Mouse (Mus musculus) limb, embryonic 12.5 days (tissue): ENCODE results near the gene Rac2. TPM values are rescaled to one million over a fixed set of nuclear protein-coding genes. Genes with fewer than 3 reads are reported as not detected.
A peak's percentile ranks its signal among the peaks of the same experiment; 100 is the strongest.

Experiments
- ATAC-seq: fragments of 200-750 bp; cut with Nextera tagmentation; 2 replicates; pipeline ENCODE4 v1.8.0; 2017; ENCODE audit warnings: low read depth, moderate TSS enrichment; ENCODE audit not compliant: insufficient number of reproducible peaks, insufficient read depth, low FRiP score, low TSS enrichment
- H3K27ac ChIP-seq: fragments of 300-500 bp; sonication (generic); 2 replicates; pipeline ENCODE4 v1.5.1; 2016; ENCODE audit warnings: mild to moderate bottlenecking, moderate library complexity
- H3K27me3 ChIP-seq: fragments of 300-500 bp; sonication (generic); 2 replicates; pipeline ENCODE4 v1.6.1; 2016; ENCODE audit warnings: mild to moderate bottlenecking, moderate library complexity
- H3K36me3 ChIP-seq: fragments of 300-500 bp; sonication (generic); 2 replicates; pipeline ENCODE4 v1.6.1; 2016; ENCODE audit warnings: mild to moderate bottlenecking, moderate library complexity
- H3K4me1 ChIP-seq: fragments of 300-500 bp; sonication (generic); replicated peaks from 2 replicates; pipeline ENCODE4 v1.6.1; 2016
- H3K4me2 ChIP-seq: fragments of 300-500 bp; sonication (generic); 2 replicates; pipeline ENCODE4 v1.6.1; 2016; ENCODE audit warnings: mild to moderate bottlenecking, moderate library complexity
- H3K4me3 ChIP-seq: fragments of 300-500 bp; sonication (generic); replicated peaks from 2 replicates; pipeline ENCODE4 v1.5.1; 2016; ENCODE audit warnings: mild to moderate bottlenecking
- H3K9ac ChIP-seq: fragments of 300-500 bp; sonication (generic); replicated peaks from 2 replicates; pipeline ENCODE4 v1.6.1; 2016; ENCODE audit warnings: mild to moderate bottlenecking, moderate library complexity
- H3K9me3 ChIP-seq: fragments of 300-500 bp; sonication (generic); 2 replicates; pipeline ENCODE4 v1.6.1; 2016; ENCODE audit warnings: mild to moderate bottlenecking, moderate library complexity
- WGBS: fragments of 180-500 bp; shearing (Covaris S2); methylation state at CpG from one replicate; pipeline ENCODE4 v1.1.7; 2016; 5-methylcytosine and 5-hydroxymethylcytosine counted together
- polyA plus RNA-seq: library from polyadenylated mRNA; unstranded; fragments of >200 nt; fragmentation: Nextera tagmentation; extraction: Ambion mirVana; gene quantifications from 2 replicates; pipeline ENCODE4 v1.2.1, GENCODE M21; 2016

Rac2 gene
- 5.1 and 6.0 TPM in 2 replicates for polyA plus RNA-seq

- ATAC-seq = no peak
- Histone ChIP-seq H3K4me1 (no peaks in the 10 kb centered on the region), H3K9me3 (no peaks in the 10 kb centered on the region), H3K4me2 (no peak within 1 kb of the TSS), H3K4me3 (no peak within 1 kb of the TSS), H3K36me3 (no peaks in the 10 kb centered on the region), H3K9ac (no peak within 1 kb of the TSS), H3K27me3 (peaks cover 4% of the 10 kb centered on the region), H3K27ac (no peak within 1 kb of the TSS)
- WGBS = 79% methylated on average over 8 of the region's 8 CpGs
These were observed at the start of gene Rac2 for GRCm38 (mm10) chr15:78572658-78573397. Gene Rac2, minus strand, starts transcription at chr15:78572783.

- Histone ChIP-seq H3K9ac (no peak overlapping the region), H3K27ac (no peak overlapping the region), H3K4me1 (no peaks in the 10 kb centered on the region), H3K36me3 (no peaks in the 10 kb centered on the region), H3K9me3 (no peaks in the 10 kb centered on the region), H3K4me2 (no peak overlapping the region), H3K4me3 (no peak overlapping the region), H3K27me3 (peaks cover 19% of the 10 kb centered on the region)
- no peak for ATAC-seq
- WGBS = 88% methylated on average over 2 of the region's 2 CpGs
These were observed 44.4 kb upstream of the Rac2 start for GRCm38 (mm10) chr15:78616973-78617372.

DNA sequence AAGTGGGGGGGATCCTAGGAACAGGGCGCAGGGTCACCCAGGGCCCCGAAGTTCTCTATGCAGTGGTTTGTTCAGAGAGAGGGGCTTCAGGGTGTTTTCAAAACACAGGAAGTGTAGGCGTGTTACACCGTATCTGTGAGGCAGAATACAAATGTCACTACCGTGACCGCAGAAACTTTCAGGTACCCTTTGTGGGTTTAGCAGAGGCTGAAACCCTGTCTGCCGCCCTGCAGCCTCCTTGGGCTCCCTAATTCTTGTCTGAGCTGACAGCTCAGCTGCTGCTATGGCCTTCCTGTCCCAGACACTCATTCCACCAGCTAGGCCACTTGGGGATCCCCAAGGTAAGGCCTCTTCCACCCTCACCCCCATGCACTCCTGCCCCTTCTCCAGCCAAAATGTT is 42.0 kb upstream of the Rac2 start:
- no peaks in the 10 kb centered on the region for H3K9me3 ChIP-seq
- no peak overlapping the region for H3K4me2 ChIP-seq
- no peak overlapping the region for H3K4me3 ChIP-seq
- ATAC-seq = no peak
- no peak overlapping the region for H3K27ac ChIP-seq
- no peak overlapping the region for H3K9ac ChIP-seq
- WGBS = 90% methylated on average over 7 of the region's 7 CpGs
- no peaks in the 10 kb centered on the region for H3K36me3 ChIP-seq
- no peaks in the 10 kb centered on the region for H3K27me3 ChIP-seq
- H3K4me1 ChIP-seq = peaks cover 6% of the 10 kb centered on the region

DNA sequence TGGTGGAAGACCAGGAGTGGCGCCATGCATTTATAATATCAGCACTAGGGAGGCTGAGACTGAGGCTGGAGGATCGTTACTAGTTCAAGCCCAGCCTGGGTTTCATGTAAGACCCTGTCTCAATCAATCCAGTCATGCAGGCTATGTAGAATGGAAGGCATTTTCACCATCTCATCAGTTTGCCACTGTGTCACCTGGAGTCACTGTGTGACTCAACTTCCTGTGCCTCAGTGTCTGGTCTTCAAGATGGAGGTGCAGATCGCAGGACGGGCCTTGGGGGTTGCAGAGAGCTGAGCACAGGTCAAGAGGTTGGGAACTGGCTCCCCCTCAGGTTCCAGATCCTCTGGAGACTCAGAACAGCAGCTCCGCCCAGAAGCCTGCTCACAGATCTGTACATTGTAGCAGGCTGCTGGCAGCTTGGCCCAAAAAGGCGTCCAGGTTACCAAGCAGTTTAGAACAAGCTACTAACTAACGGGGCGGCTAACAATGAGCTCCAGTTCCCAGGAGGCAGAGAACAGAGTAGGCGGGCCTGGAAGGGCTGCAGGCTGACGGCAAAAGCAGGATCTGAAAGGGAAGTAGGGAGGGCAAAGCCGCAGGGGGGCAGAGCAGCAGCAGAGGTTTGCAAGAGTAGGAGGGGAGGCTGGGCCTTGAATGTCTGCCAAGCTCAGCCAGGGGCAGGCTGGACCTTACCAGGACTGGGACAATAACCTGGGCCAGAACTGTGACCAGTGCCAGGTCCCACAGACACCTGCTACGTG is 38.3 kb upstream of the Rac2 start:
- H3K4me3 ChIP-seq = no peak overlapping the region
- 0 out of 2 replicates have a peak, but pooled peaks cover 4% of the 10 kb centered on the region for H3K27me3 ChIP-seq
- no peak overlapping the region for H3K4me2 ChIP-seq
- 48% methylated on average over 12 of the region's 12 CpGs for WGBS
- no peaks in the 10 kb centered on the region for H3K36me3 ChIP-seq
- no peaks in the 10 kb centered on the region for H3K9me3 ChIP-seq
- H3K9ac ChIP-seq = no peak overlapping the region
- no peak for ATAC-seq
- H3K27ac ChIP-seq = 0 out of 2 replicates have a peak overlapping the region, but pooled peaks have one; percentile 23
- H3K4me1 ChIP-seq = peaks cover 6% of the 10 kb centered on the region

GRCm38 (mm10) chr15:78607463-78607862 is 34.9 kb upstream of the Rac2 start:
- no peak overlapping the region for H3K27ac ChIP-seq
- no peak overlapping the region for H3K4me2 ChIP-seq
- no peak overlapping the region for H3K9ac ChIP-seq
- H3K36me3 ChIP-seq = no peaks in the 10 kb centered on the region
- peaks cover 5% of the 10 kb centered on the region; the same call in 1 of the 2 replicates for H3K9me3 ChIP-seq
- peaks cover 12% of the 10 kb centered on the region for H3K4me1 ChIP-seq
- H3K27me3 ChIP-seq = 0 out of 2 replicates have a peak, but pooled peaks cover 4% of the 10 kb centered on the region
- H3K4me3 ChIP-seq = no peak overlapping the region
- 72% methylated on average over 4 of the region's 4 CpGs for WGBS
- no peak for ATAC-seq

GRCm38 (mm10) chr15:78606059-78606458 is 33.5 kb upstream of the Rac2 start:
- no peak overlapping the region for H3K4me3 ChIP-seq
- H3K27ac ChIP-seq = no peak overlapping the region
- H3K36me3 ChIP-seq = no peaks in the 10 kb centered on the region
- H3K4me2 ChIP-seq = no peak overlapping the region
- ATAC-seq = no peak
- peaks cover 9% of the 10 kb centered on the region; the same call in 1 of the 2 replicates for H3K9me3 ChIP-seq
- 92% methylated on average over 6 of the region's 6 CpGs for WGBS
- H3K27me3 ChIP-seq = 0 out of 2 replicates have a peak, but pooled peaks cover 4% of the 10 kb centered on the region
- no peak overlapping the region for H3K9ac ChIP-seq
- peaks cover 10% of the 10 kb centered on the region for H3K4me1 ChIP-seq

DNA sequence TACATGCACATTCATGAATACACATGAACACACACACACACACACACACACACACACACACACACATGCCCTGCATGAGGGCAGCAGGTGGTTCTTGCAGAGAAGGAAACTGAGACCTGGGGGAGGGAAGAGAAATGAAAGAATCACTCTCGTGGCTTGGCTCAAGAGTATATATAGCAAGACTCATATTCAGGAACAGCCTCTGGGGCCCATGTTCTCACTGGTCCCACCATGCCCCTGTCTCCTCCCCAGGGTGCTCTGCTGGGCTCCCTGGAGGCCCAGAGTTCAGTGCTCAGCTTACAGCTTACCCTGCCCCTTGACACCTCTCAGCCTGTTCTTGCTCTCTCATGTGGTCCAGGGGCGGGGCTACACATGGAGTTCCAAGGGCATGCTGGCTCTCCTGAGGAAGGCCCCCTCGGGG is 32.8 kb upstream of the Rac2 start:
- ATAC-seq = no peak
- H3K27ac ChIP-seq = no peak overlapping the region
- no peak overlapping the region for H3K9ac ChIP-seq
- H3K4me2 ChIP-seq = no peak overlapping the region
- 42% methylated on average over 3 of the region's 3 CpGs for WGBS
- H3K27me3 ChIP-seq = 0 out of 2 replicates have a peak, but pooled peaks cover 4% of the 10 kb centered on the region
- no peaks in the 10 kb centered on the region for H3K36me3 ChIP-seq
- peaks cover 6% of the 10 kb centered on the region; the same call in 1 of the 2 replicates for H3K4me1 ChIP-seq
- H3K4me3 ChIP-seq = no peak overlapping the region
- H3K9me3 ChIP-seq = peaks cover 9% of the 10 kb centered on the region; the same call in 1 of the 2 replicates

- Histone ChIP-seq H3K4me2 (no peak overlapping the region), H3K4me3 (no peak overlapping the region), H3K4me1 (peaks cover 6% of the 10 kb centered on the region; the same call in 1 of the 2 replicates), H3K9ac (no peak overlapping the region), H3K27ac (no peak overlapping the region), H3K36me3 (no peaks in the 10 kb centered on the region), H3K9me3 (peaks cover 9% of the 10 kb centered on the region; the same call in 1 of the 2 replicates), H3K27me3 (0 out of 2 replicates have a peak, but pooled peaks cover 4% of the 10 kb centered on the region)
- no peak for ATAC-seq
- WGBS = 72% methylated on average over 6 of the region's 6 CpGs
These were observed 31.7 kb upstream of the Rac2 start for GRCm38 (mm10) chr15:78604255-78604654.

DNA sequence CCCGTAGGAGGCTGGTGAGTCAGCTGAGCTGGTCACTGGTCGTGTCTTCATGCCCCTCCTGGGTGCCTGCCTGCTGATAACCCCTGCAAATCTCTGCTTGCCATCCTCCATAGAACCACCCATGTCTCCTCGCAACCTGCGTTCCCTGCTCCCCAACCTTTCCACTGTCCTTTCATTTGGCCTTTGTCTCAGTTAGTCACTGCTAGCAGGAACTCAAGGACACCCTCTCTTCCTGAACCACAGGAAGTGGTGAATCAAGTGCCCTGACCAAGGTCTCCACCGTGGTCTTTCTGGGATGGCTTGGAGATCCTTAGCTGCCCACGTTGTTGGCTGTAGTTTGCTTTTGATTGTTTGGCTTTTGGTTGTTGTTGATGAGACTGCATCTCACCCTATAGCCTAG is 28.6 kb upstream of the Rac2 start:
- Histone ChIP-seq H3K9me3 (peaks cover 9% of the 10 kb centered on the region; the same call in 1 of the 2 replicates), H3K4me3 (no peak overlapping the region), H3K4me2 (no peak overlapping the region), H3K27ac (no peak overlapping the region), H3K36me3 (no peaks in the 10 kb centered on the region), H3K4me1 (peaks cover 6% of the 10 kb centered on the region; the same call in 1 of the 2 replicates), H3K27me3 (no peaks in the 10 kb centered on the region), H3K9ac (no peak overlapping the region)
- 76% methylated on average over 6 of the region's 6 CpGs for WGBS
- no peak for ATAC-seq

- no peak overlapping the region for H3K27ac ChIP-seq
- no peak overlapping the region for H3K4me3 ChIP-seq
- WGBS = 77% methylated on average over 13 of the region's 13 CpGs
- ATAC-seq = no peak
- H3K27me3 ChIP-seq = no peaks in the 10 kb centered on the region
- no peak overlapping the region for H3K9ac ChIP-seq
- H3K4me1 ChIP-seq = no peaks in the 10 kb centered on the region
- H3K4me2 ChIP-seq = no peak overlapping the region
- H3K36me3 ChIP-seq = no peaks in the 10 kb centered on the region
- peaks cover 9% of the 10 kb centered on the region; the same call in 1 of the 2 replicates for H3K9me3 ChIP-seq
These were observed 27.1 kb upstream of the Rac2 start for GRCm38 (mm10) chr15:78599529-78600193.

DNA sequence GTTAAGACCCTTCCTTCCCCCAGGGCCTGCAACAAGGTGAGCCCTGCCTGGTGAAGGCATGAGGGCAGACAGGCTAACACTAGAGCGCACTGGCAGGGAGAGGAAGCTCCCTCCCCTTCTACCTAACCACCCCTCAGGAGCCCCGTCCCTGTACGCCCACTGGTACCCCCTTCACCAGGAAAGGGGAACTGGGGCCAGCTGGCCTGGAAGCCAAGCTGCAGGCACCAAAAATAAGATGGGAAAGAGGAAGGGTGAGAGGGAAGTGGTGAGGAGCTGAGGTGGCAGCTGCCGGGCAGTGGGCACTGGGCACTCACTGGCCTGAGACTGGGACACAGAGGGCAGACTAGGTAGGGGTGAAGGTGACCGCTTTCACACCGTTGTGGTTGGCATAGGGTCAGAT is 26.5 kb upstream of the Rac2 start:
- no peaks in the 10 kb centered on the region for H3K36me3 ChIP-seq
- no peak overlapping the region for H3K9ac ChIP-seq
- no peaks in the 10 kb centered on the region for H3K27me3 ChIP-seq
- 90% methylated on average over 6 of the region's 6 CpGs for WGBS
- no peak overlapping the region for H3K4me3 ChIP-seq
- ATAC-seq = no peak
- H3K4me1 ChIP-seq = no peaks in the 10 kb centered on the region
- H3K27ac ChIP-seq = no peak overlapping the region
- H3K9me3 ChIP-seq = peaks cover 9% of the 10 kb centered on the region; the same call in 1 of the 2 replicates
- no peak overlapping the region for H3K4me2 ChIP-seq
